Mouse (Mus musculus): ENCODE results near the gene Trpc7.

GRCm38 (mm10) chr13:56726551-56726950 is 169.2 kb downstream of the Trpc7 start:
- no peak for TF ChIP-seq CTCF (IDR thresholded peaks at IDR 0.05; ENCODE audit: control insufficient read depth, insufficient read depth, insufficient read length)
- TF ChIP-seq CEBPB (IDR thresholded peaks at IDR 0.05; ENCODE audit: low read depth) = no peak
